Mouse (Mus musculus) ES-Bruce4 (cell line): Measurements from ENCODE around the gene Abcd3.

Source experiments
- CTCF ChIP-seq: IDR thresholded peaks from one replicate; pipeline ENCODE4 v1.8.1; 2011; ENCODE audit warnings: low read depth, low read length
- POLR2A ChIP-seq: IDR thresholded peaks from one replicate; pipeline ENCODE4 v1.8.1; 2011; ENCODE audit warnings: low read length; ENCODE audit not compliant: insufficient read depth

DNA sequence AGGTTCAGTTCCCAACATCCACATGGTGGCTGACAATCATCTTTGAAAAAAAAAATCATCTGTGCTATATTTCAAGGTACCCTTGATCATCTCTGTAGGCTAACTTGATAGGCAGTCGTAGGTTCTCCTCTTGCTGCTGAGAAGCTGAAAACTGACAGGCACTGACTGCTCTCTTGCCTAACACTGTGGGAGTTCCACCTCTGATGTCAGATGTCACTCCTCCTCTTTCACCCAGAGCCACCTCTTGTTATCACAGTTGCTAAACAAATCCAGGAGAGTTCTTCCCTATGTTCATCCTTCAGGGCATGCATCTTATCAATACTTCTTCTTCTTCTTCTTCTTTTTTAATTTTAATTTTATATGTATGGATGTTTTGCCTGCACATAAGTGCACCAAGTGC lies 10.0 kb upstream of the Abcd3 start:
- no peak for TF ChIP-seq CTCF
- TF ChIP-seq POLR2A: no peak
